Mouse (Mus musculus) hindbrain, embryonic 10.5 days (tissue): ENCODE measurements at regions not wholly inside any gene's neighbourhood (a gene's known extent, or its start where the extent isn't known, plus 50 kb on each side); places are given as distances from the start of the nearest gene placed in this dataset.

Source experiments
- DNase-seq: peaks from one replicate; pipeline ENCODE4 v3.0.0-alpha.2; 2017; ENCODE audit warnings: low spot score
- H3K27ac ChIP-seq: fragments of 300-500 bp; sonication (generic); 2 replicates; pipeline ENCODE4 v1.5.1; 2016; ENCODE audit warnings: mild to moderate bottlenecking, moderate library complexity
- H3K27me3 ChIP-seq: fragments of 300-500 bp; sonication (generic); 2 replicates; pipeline ENCODE4 v1.6.1; 2016; ENCODE audit warnings: mild to moderate bottlenecking; ENCODE audit not compliant: poor library complexity, insufficient read depth, severe bottlenecking
- H3K36me3 ChIP-seq: fragments of 300-500 bp; sonication (generic); 2 replicates; pipeline ENCODE4 v1.6.1; 2016; ENCODE audit warnings: mild to moderate bottlenecking, moderate library complexity
- H3K4me1 ChIP-seq: fragments of 300-500 bp; sonication (generic); replicated peaks from 2 replicates; pipeline ENCODE4 v1.6.1; 2016; ENCODE audit warnings: mild to moderate bottlenecking
- H3K4me3 ChIP-seq: fragments of 300-500 bp; sonication (generic); 2 replicates; pipeline ENCODE4 v1.5.1; 2016; ENCODE audit warnings: mild to moderate bottlenecking, moderate library complexity
- H3K9me3 ChIP-seq: fragments of 300-500 bp; sonication (generic); 2 replicates; pipeline ENCODE4 v1.6.1; 2016; ENCODE audit warnings: mild to moderate bottlenecking, moderate library complexity
- WGBS: fragments of 180-500 bp; shearing (Covaris S2); methylation state at CpG from one replicate; pipeline ENCODE4 v1.1.7; 2016; 5-methylcytosine and 5-hydroxymethylcytosine counted together

- DNase-seq = no peak
- Histone ChIP-seq H3K4me1 (no peaks in the 10 kb centered on the region), H3K9me3 (no peaks in the 10 kb centered on the region), H3K36me3 (no peaks in the 10 kb centered on the region), H3K27ac (no peak overlapping the region), H3K27me3 (no peaks in the 10 kb centered on the region), H3K4me3 (no peak overlapping the region)
- 91% methylated on average over 1 of the region's 1 CpGs for WGBS
Measured at GRCm38 (mm10) chr9:112490963-112491362, 255.2 kb upstream of the Arpp21 start.

- H3K9me3 ChIP-seq = no peaks in the 10 kb centered on the region
- H3K27ac ChIP-seq = no peak overlapping the region
- 91% methylated on average over 2 of the region's 2 CpGs for WGBS
- H3K36me3 ChIP-seq = no peaks in the 10 kb centered on the region
- no peak for DNase-seq
- H3K4me3 ChIP-seq = no peak overlapping the region
- no peaks in the 10 kb centered on the region for H3K4me1 ChIP-seq
- H3K27me3 ChIP-seq = no peaks in the 10 kb centered on the region
Measured at GRCm38 (mm10) chr9:112476644-112477043, 240.9 kb upstream of the Arpp21 start.

GRCm38 (mm10) chr9:112457594-112457993, 221.9 kb upstream of the Arpp21 start:
- Histone ChIP-seq H3K36me3 (no peaks in the 10 kb centered on the region), H3K27ac (no peak overlapping the region), H3K4me3 (no peak overlapping the region), H3K4me1 (peaks cover 7% of the 10 kb centered on the region; the same call in 1 of the 2 replicates), H3K9me3 (no peaks in the 10 kb centered on the region), H3K27me3 (no peaks in the 10 kb centered on the region)
- 88% methylated on average over 5 of the region's 5 CpGs for WGBS
- DNase-seq = no peak

GRCm38 (mm10) chr9:112454706-112455105, 219.0 kb upstream of the Arpp21 start:
- no peaks in the 10 kb centered on the region for H3K27me3 ChIP-seq
- H3K4me3 ChIP-seq = no peak overlapping the region
- peaks cover 7% of the 10 kb centered on the region; the same call in 1 of the 2 replicates for H3K4me1 ChIP-seq
- no peaks in the 10 kb centered on the region for H3K9me3 ChIP-seq
- no peaks in the 10 kb centered on the region for H3K36me3 ChIP-seq
- peak; percentile 62 for DNase-seq
- WGBS = 47% methylated on average over 6 of the region's 6 CpGs
- H3K27ac ChIP-seq = no peak overlapping the region

- Histone ChIP-seq H3K4me3 (no peak overlapping the region), H3K9me3 (no peaks in the 10 kb centered on the region), H3K36me3 (no peaks in the 10 kb centered on the region), H3K27ac (peak overlapping the region; percentile 72; the same call in 1 of the 2 replicates), H3K4me1 (peaks cover 4% of the 10 kb centered on the region; the same call in 1 of the 2 replicates), H3K27me3 (no peaks in the 10 kb centered on the region)
- peak; percentile 51 for DNase-seq
- 17% methylated on average over 2 of the region's 2 CpGs for WGBS
Measured at GRCm38 (mm10) chr9:112447515-112447914, 211.8 kb upstream of the Arpp21 start.

- no peak for DNase-seq
- 50% methylated on average over 3 of the region's 3 CpGs for WGBS
- H3K36me3 ChIP-seq = no peaks in the 10 kb centered on the region
- H3K27ac ChIP-seq = no peak overlapping the region
- no peak overlapping the region for H3K4me3 ChIP-seq
- H3K27me3 ChIP-seq = no peaks in the 10 kb centered on the region
- H3K4me1 ChIP-seq = peaks cover 4% of the 10 kb centered on the region; the same call in 1 of the 2 replicates
- no peaks in the 10 kb centered on the region for H3K9me3 ChIP-seq
Measured at GRCm38 (mm10) chr9:112446981-112447380, 211.2 kb upstream of the Arpp21 start.

GRCm38 (mm10) chr9:112446027-112446352, 210.3 kb upstream of the Arpp21 start:
- DNase-seq = no peak
- H3K4me3 ChIP-seq = no peak overlapping the region
- no peaks in the 10 kb centered on the region for H3K27me3 ChIP-seq
- H3K4me1 ChIP-seq = peaks cover 4% of the 10 kb centered on the region; the same call in 1 of the 2 replicates
- no peaks in the 10 kb centered on the region for H3K36me3 ChIP-seq
- H3K9me3 ChIP-seq = no peaks in the 10 kb centered on the region
- H3K27ac ChIP-seq = no peak overlapping the region

GRCm38 (mm10) chr9:112445230-112446026, 209.7 kb upstream of the Arpp21 start:
- no peaks in the 10 kb centered on the region for H3K27me3 ChIP-seq
- peaks cover 4% of the 10 kb centered on the region; the same call in 1 of the 2 replicates for H3K4me1 ChIP-seq
- DNase-seq = no peak
- no peaks in the 10 kb centered on the region for H3K9me3 ChIP-seq
- H3K4me3 ChIP-seq = no peak overlapping the region
- H3K36me3 ChIP-seq = no peaks in the 10 kb centered on the region
- 97% methylated on average over 4 of the region's 4 CpGs for WGBS
- no peak overlapping the region for H3K27ac ChIP-seq

GRCm38 (mm10) chr9:112444220-112444619, 208.5 kb upstream of the Arpp21 start:
- Histone ChIP-seq H3K4me3 (no peak overlapping the region), H3K27me3 (no peaks in the 10 kb centered on the region), H3K27ac (no peak overlapping the region), H3K36me3 (no peaks in the 10 kb centered on the region), H3K4me1 (peaks cover 4% of the 10 kb centered on the region; the same call in 1 of the 2 replicates), H3K9me3 (no peaks in the 10 kb centered on the region)
- no peak for DNase-seq
- WGBS = 92% methylated on average over 2 of the region's 2 CpGs

GRCm38 (mm10) chr9:112436094-112436493, 200.4 kb upstream of the Arpp21 start:
- 91% methylated on average over 2 of the region's 2 CpGs for WGBS
- no peaks in the 10 kb centered on the region for H3K36me3 ChIP-seq
- no peak for DNase-seq

GRCm38 (mm10) chr9:112431920-112432437, 196.2 kb upstream of the Arpp21 start:
- Histone ChIP-seq H3K27me3 (no peaks in the 10 kb centered on the region), H3K4me1 (peaks cover 4% of the 10 kb centered on the region), H3K27ac (no peak overlapping the region), H3K9me3 (no peaks in the 10 kb centered on the region), H3K4me3 (no peak overlapping the region), H3K36me3 (no peaks in the 10 kb centered on the region)
- no peak for DNase-seq
- 86% methylated on average over 4 of the region's 4 CpGs for WGBS

More at GRCm38 (mm10) chr9:112436094-112436493, 200.4 kb upstream of the Arpp21 start:
- no peaks in the 10 kb centered on the region for H3K4me1 ChIP-seq
- no peaks in the 10 kb centered on the region for H3K9me3 ChIP-seq
- no peak overlapping the region for H3K4me3 ChIP-seq
- no peak overlapping the region for H3K27ac ChIP-seq
- H3K27me3 ChIP-seq = no peaks in the 10 kb centered on the region

GRCm38 (mm10) chr9:112429196-112429595, 193.5 kb upstream of the Arpp21 start:
- no peaks in the 10 kb centered on the region for H3K9me3 ChIP-seq
- DNase-seq = no peak
- H3K4me3 ChIP-seq = no peak overlapping the region
- peaks cover 4% of the 10 kb centered on the region for H3K4me1 ChIP-seq
- H3K27ac ChIP-seq = no peak overlapping the region
- no peaks in the 10 kb centered on the region for H3K36me3 ChIP-seq
- no peaks in the 10 kb centered on the region for H3K27me3 ChIP-seq
- WGBS = 59% methylated on average over 3 of the region's 3 CpGs

- Histone ChIP-seq H3K4me3 (no peak overlapping the region), H3K27ac (no peak overlapping the region), H3K36me3 (no peaks in the 10 kb centered on the region), H3K4me1 (no peaks in the 10 kb centered on the region), H3K27me3 (no peaks in the 10 kb centered on the region), H3K9me3 (no peaks in the 10 kb centered on the region)
- no peak for DNase-seq
Measured at GRCm38 (mm10) chr9:112405772-112406315, 170.1 kb upstream of the Arpp21 start.
